Mouse (Mus musculus) stomach, postnatal 0 days (tissue): ENCODE data around the gene Phlda3. TPM values are rescaled to one million over a fixed set of nuclear protein-coding genes. Genes with fewer than 3 reads are reported as not detected.

ENCODE experiments used
- ATAC-seq: fragments of 200-750 bp; cut with Nextera tagmentation; 2 replicates; pipeline ENCODE4 v1.8.0; 2017; ENCODE audit not compliant: low FRiP score, low TSS enrichment
- DNase-seq: peaks from one replicate; pipeline ENCODE4 v3.0.0-alpha.2; 2016; ENCODE audit warnings: low spot score
- H3K27ac ChIP-seq: fragments of 300-500 bp; sonication (generic); replicated peaks from 2 replicates; pipeline ENCODE4 v1.5.1; 2014; ENCODE audit warnings: mild to moderate bottlenecking, control low read depth
- H3K27me3 ChIP-seq: fragments of 300-500 bp; sonication (generic); 2 replicates; pipeline ENCODE4 v1.6.1; 2014; ENCODE audit warnings: low read length; ENCODE audit not compliant: control insufficient read depth, insufficient read depth
- H3K36me3 ChIP-seq: fragments of 300-500 bp; sonication (generic); 2 replicates; pipeline ENCODE4 v1.6.1; 2014; ENCODE audit warnings: low read length, mixed read lengths; ENCODE audit not compliant: control insufficient read depth, insufficient read depth
- H3K4me1 ChIP-seq: fragments of 300-500 bp; sonication (generic); replicated peaks from 2 replicates; pipeline ENCODE4 v1.6.1; 2014; ENCODE audit warnings: antibody characterized with exemption; ENCODE audit not compliant: control insufficient read depth, insufficient read depth
- H3K4me2 ChIP-seq: fragments of 300-500 bp; sonication (generic); replicated peaks from 2 replicates; pipeline ENCODE4 v1.6.1; 2014; ENCODE audit warnings: low read depth, mild to moderate bottlenecking, control low read depth, moderate library complexity
- H3K4me3 ChIP-seq: fragments of 300-500 bp; sonication (generic); 2 replicates; pipeline ENCODE4 v1.5.1; 2014; ENCODE audit warnings: low read depth, low read length, control low read depth
- H3K9ac ChIP-seq: fragments of 300-500 bp; sonication (generic); 2 replicates; pipeline ENCODE4 v1.6.1; 2014; ENCODE audit warnings: mild to moderate bottlenecking, low read length, control low read depth, mixed read lengths
- H3K9me3 ChIP-seq: fragments of 300-500 bp; sonication (generic); 2 replicates; pipeline ENCODE4 v1.6.1; 2016; ENCODE audit warnings: low read length; ENCODE audit not compliant: control insufficient read depth
- CTCF ChIP-seq: IDR thresholded peaks from 2 replicates; pipeline ENCODE4 v1.5.1; 2016; ENCODE audit warnings: antibody characterized with exemption, low read depth, mild to moderate bottlenecking, moderate library complexity
- EP300 ChIP-seq: optimal IDR thresholded peaks from 2 replicates; pipeline ENCODE3; 2016; ENCODE audit warnings: antibody characterized with exemption
- WGBS: fragments of 180-500 bp; shearing (Covaris S2); extraction: QIAGEN DNeasy Blood & Tissue Kit; methylation state at CpG from one replicate; pipeline ENCODE4 v1.1.7; 2014; 5-methylcytosine and 5-hydroxymethylcytosine counted together
- polyA plus RNA-seq: library from polyadenylated mRNA; unstranded; fragments of >200 nt; fragmentation: Nextera tagmentation; extraction: Ambion mirVana; gene quantifications from 2 replicates; pipeline ENCODE4 v1.2.1, GENCODE M21; 2015

Gene Phlda3
- polyA plus RNA-seq, 1 experiment from 2014 or later = 91.1 TPM

DNA sequence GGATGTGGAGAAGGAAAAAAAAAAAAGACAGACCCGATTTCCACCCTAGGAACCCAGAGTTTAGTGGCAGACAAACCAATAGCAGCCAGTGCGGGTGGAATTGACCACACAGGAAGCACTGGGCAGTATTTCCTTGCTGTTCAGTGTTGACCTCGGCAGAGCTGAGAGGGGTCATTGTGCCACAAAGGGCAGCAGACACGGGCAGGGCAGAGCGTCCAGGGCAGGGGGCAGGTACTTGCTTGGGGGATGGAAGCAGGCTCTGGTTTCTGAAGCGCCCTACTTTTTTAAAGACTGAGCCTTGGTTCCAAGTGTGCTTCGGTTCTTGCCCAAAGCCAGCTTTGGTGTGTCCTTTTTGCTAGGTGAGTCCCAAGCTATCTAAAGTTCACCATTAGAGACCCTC lies 4.3 kb downstream of the Phlda3 start:
- TF ChIP-seq EP300 (no peak), CTCF (no peak)
- DNase-seq = no peak
- Histone ChIP-seq H3K4me1 (peaks cover 5% of the 10 kb centered on the region), H3K27me3 (no peaks in the 10 kb centered on the region), H3K36me3 (peaks cover 6% of the 10 kb centered on the region; the same call in 1 of the 2 replicates), H3K4me2 (peak overlapping the region; percentile 32; the same call in 1 of the 2 replicates), H3K9ac (no peak overlapping the region; the same call in 1 of the 2 replicates), H3K27ac (peak overlapping the region; percentile 87), H3K9me3 (no peaks in the 10 kb centered on the region), H3K4me3 (no peak overlapping the region)
- ATAC-seq = no peak
- WGBS = 62% methylated on average over 7 of the region's 7 CpGs

DNA sequence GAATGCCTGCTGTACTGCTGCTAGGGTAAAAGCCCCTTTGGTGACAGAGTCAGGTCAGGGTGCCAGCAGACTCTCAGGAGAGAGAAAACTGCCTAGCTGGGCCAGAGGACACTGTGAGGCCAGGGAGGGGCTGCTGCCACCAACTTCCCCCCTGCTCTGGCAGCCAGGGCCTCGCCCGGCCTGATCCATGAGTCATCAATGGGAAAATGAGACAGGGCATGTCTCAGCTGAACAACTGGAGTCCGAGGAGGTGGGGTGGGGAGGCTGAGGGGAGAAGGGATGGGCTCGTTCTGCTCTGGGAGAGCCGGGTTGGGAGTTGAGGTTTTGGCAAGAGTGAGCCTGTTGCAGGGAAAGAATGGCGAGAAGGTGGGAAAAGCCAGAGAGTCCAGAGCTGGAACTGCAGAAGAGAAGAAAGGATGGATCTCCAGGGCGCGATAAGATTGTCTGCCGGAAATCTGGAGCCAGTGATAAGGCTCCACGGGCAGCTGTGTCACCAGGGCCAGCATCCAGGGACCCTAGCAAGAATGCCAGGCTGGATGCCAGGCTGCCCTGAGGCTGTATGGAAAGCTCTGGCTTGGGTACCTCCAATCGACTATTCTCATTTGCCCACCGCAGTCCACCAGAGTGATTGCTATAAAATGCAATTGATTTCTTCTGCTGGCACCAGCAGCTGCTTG lies 5.1 kb downstream of the Phlda3 start:
- Histone ChIP-seq H3K4me3 (no peak overlapping the region), H3K9me3 (no peaks in the 10 kb centered on the region), H3K4me2 (peak overlapping the region; percentile 32), H3K27me3 (no peaks in the 10 kb centered on the region), H3K36me3 (peaks cover 6% of the 10 kb centered on the region; the same call in 1 of the 2 replicates), H3K9ac (peak overlapping the region; percentile 48; the same call in 1 of the 2 replicates), H3K4me1 (peaks cover 2% of the 10 kb centered on the region), H3K27ac (peak overlapping the region; percentile 87)
- TF ChIP-seq CTCF (no peak), EP300 (no peak)
- DNase-seq (peak; percentile 67), ATAC-seq (peak; percentile 72)
- WGBS = 31% methylated on average over 12 of the region's 12 CpGs

DNA sequence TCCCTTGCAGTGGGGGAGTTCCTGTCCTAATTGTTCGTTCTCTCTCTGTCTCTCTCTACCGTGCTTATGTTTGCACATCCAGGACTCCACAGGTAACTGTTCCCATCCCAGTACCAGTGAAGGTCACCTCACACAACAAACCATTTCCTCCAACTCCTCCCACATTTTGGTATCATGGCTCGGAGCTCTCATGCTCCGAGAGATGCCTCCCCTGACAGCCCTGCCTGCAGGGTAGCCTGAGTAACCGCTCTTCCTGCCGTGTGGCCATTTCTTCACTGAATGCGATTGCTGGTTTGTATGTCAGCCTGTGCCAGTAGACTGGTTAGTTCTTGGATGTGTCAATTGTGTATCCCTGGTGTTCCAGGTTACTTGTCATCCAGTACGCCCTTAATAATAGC lies 5.7 kb downstream of the Phlda3 start:
- H3K27ac ChIP-seq = peak overlapping the region; percentile 87
- H3K27me3 ChIP-seq = no peaks in the 10 kb centered on the region
- TF ChIP-seq EP300 (no peak), CTCF (no peak)
- DNase-seq (no peak), ATAC-seq (no peak)
- H3K9ac ChIP-seq = no peak overlapping the region
- no peaks in the 10 kb centered on the region for H3K9me3 ChIP-seq
- H3K36me3 ChIP-seq = peaks cover 6% of the 10 kb centered on the region; the same call in 1 of the 2 replicates
- H3K4me1 ChIP-seq = peaks cover 2% of the 10 kb centered on the region
- 54% methylated on average over 8 of the region's 8 CpGs for WGBS
- H3K4me2 ChIP-seq = no peak overlapping the region
- no peak overlapping the region for H3K4me3 ChIP-seq

- H3K4me2 ChIP-seq = no peak overlapping the region
- ATAC-seq = no peak
- no peak for TF ChIP-seq CTCF
- no peak for TF ChIP-seq EP300
- H3K9ac ChIP-seq = no peak overlapping the region
- H3K9me3 ChIP-seq = no peaks in the 10 kb centered on the region
- H3K27me3 ChIP-seq = no peaks in the 10 kb centered on the region
- no peak overlapping the region for H3K4me3 ChIP-seq
- H3K27ac ChIP-seq = no peak overlapping the region; the same call in 1 of the 2 replicates
- no peak for DNase-seq
- H3K4me1 ChIP-seq = peaks cover 6% of the 10 kb centered on the region
- H3K36me3 ChIP-seq = no peaks in the 10 kb centered on the region
Observed at GRCm38 (mm10) chr1:135776596-135776995, 10.7 kb downstream of the Phlda3 start.

DNA sequence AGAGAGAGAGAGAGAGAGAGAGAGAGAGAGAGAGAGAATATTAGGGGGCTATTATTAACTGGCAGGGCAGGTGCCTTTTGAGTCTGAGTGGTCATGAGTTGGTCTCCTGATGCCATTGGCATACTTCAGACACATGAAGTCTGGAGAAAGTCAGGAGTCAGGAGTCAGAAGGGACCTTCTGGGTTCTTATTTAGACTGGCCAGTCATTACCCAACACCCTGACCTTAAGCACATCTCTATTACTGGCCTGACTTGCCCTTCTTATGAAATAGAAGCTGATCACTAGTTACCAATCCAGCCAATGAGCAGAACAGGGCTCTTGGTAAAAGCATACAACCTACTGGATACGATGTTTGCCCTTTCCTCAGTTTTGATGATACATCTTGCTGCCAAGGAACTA lies 11.1 kb downstream of the Phlda3 start:
- no peak for TF ChIP-seq EP300
- no peak for TF ChIP-seq CTCF
- H3K4me3 ChIP-seq = no peak overlapping the region
- no peak for DNase-seq
- H3K9ac ChIP-seq = no peak overlapping the region
- H3K4me2 ChIP-seq = no peak overlapping the region
- 81% methylated on average over 1 of the region's 1 CpGs for WGBS
- no peaks in the 10 kb centered on the region for H3K27me3 ChIP-seq
- no peaks in the 10 kb centered on the region for H3K9me3 ChIP-seq
- peaks cover 6% of the 10 kb centered on the region for H3K4me1 ChIP-seq
- H3K36me3 ChIP-seq = no peaks in the 10 kb centered on the region
- no peak for ATAC-seq
- H3K27ac ChIP-seq = no peak overlapping the region

DNA sequence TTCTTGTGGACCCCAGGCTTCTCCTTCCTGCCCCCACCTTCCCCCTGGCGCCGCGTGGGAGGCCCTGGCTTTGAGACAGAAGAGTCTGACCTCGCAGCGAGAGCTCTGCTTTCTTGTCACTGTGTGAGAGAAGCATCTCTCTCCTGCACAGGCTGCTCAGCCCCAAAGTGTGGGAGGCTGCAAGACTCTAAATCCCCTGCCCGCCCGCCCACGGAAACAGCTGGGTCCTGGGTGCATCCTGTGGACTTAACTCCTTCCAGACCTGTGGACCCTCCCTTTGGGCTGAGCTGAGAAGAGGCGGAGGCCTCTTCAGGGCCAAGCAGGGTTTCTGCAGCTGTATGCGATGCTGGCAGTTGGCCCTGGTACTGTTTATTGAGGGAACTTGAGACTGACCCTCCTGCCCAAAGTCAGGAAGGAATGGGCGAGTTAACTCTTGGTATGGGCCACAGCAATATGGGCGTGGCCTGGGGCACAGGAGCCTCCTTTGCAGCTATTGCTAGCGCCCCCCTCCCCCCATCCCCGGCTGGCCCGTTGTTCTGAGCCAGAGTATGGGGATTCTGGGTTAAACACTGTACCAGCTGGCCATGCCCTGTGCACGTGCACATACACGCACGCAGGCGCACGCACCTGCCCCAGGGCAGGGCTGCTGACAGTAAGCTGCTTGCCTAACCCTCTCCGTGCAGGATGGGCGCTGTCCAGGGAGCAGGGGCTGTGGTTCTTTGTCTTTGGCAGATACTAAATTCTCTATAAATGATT lies 13.0 kb downstream of the Phlda3 start, which contains the start of gene Tnni1:
Gene Tnni1, plus strand, starts transcription at position 655 of the 756 bp plus-strand sequence.
- peaks cover 6% of the 10 kb centered on the region for H3K4me1 ChIP-seq
- peak within 1 kb of the TSS; percentile 61 for H3K27ac ChIP-seq
- H3K27me3 ChIP-seq = no peaks in the 10 kb centered on the region
- no peaks in the 10 kb centered on the region for H3K9me3 ChIP-seq
- no peak within 1 kb of the TSS for H3K9ac ChIP-seq
- WGBS = 14% methylated on average over 22 of the region's 22 CpGs
- no peak within 1 kb of the TSS; the same call in 1 of the 2 replicates for H3K4me3 ChIP-seq
- H3K4me2 ChIP-seq = peak within 1 kb of the TSS; percentile 32
- TF ChIP-seq EP300 (no peak), CTCF (no peak)
- ATAC-seq = peak; percentile 65
- DNase-seq = peak; percentile 61
- H3K36me3 ChIP-seq = no peaks in the 10 kb centered on the region
